Mouse (Mus musculus) spleen, postnatal 10 days (tissue): ENCODE results near the gene Txnl4b.

Experiments used
- DNase-seq, 2 experiments: peaks; one replicate each; pipeline ENCODE4 v3.0.0; 2021 to 2022; ENCODE audit warnings: low spot score in 2 of 2

The Txnl4b gene

GRCm38 (mm10) chr8:109595854-109596253 is 30.2 kb downstream of the Txnl4b start:
- DNase-seq, result peak; percentile 59 to 82

- DNase-seq, result no peak
These were observed 41.0 kb downstream of the Txnl4b start for GRCm38 (mm10) chr8:109606725-109607124.

GRCm38 (mm10) chr8:109607650-109608049 is 42.0 kb downstream of the Txnl4b start:
- no peak for DNase-seq

- peak; percentile 92 to 97 for DNase-seq
These were observed 42.8 kb downstream of the Txnl4b start, which contains the start of gene Dhodh for GRCm38 (mm10) chr8:109608271-109609152. Dhodh (minus strand) TSS chr8:109608673.

GRCm38 (mm10) chr8:109609153-109609502 is 43.4 kb downstream of the Txnl4b start:
- DNase-seq, result peak in 1 of 2 experiments; percentile 41

- DNase-seq, result peak in 1 of 2 experiments; percentile 27
These were observed 48.8 kb downstream of the Txnl4b start, which contains the start of gene Pkd1l3 for GRCm38 (mm10) chr8:109614243-109615210. Pkd1l3 (plus strand) TSS chr8:109614517.

GRCm38 (mm10) chr8:109615569-109615968 is 49.9 kb downstream of the Txnl4b start:
- DNase-seq, result no peak
